Mouse (Mus musculus) thymus, postnatal 36 days (tissue): ENCODE data around the gene Oxld1.
"Not testable (repeated sequence)": the region's sequence is repeated elsewhere in the genome, so short reads cannot be mapped to it uniquely, and the experiment has no call there.

Experiments
- DNase-seq, 2 experiments: peaks; one replicate each; pipeline ENCODE4 v3.0.0; 2022; ENCODE audit warnings: mixed read lengths in 2 of 2

The Oxld1 gene

DNA sequence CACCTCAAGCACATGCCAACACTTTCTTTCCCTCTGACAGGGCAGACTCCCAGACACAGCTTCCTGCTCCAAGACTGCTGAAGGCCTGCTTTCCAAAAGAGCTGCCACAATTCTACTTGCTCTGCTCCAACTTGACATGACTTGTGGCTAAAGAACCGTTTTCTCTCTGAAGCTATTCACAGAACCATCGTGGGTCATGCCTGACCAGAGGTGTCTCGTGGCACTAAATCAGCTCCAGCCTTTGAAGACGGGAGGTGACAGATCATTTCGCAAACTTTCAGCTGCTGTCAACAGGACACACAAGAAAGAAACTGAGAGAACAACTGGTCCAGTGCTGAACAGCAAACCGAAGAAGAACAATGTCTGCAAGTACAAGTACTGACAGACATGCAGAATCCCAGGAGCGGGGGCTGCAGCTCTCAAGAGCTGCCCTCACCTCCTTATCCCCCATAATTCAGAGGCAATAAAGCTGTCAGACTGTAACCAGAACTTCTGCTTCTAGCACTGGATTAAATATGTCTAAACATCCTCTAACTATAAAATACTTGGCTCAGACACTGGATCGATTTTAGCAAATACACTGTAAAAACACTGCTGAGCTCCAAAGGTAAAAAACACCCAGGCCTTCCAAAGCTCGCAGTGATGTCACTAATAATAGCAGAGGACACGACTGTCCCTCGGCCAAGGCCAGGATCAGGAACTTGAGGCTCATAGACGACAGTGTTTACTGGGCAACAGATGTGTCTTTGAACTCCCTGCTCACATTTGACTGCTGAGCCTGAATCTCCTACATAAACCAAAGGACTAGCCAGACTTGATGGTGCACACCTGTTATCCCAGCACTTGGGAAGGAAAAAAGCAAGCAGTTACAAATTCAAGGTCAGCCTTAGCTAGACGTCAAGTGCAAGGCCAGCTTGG lies 35.0 kb downstream of the Oxld1 start:
- no peak for DNase-seq

DNA sequence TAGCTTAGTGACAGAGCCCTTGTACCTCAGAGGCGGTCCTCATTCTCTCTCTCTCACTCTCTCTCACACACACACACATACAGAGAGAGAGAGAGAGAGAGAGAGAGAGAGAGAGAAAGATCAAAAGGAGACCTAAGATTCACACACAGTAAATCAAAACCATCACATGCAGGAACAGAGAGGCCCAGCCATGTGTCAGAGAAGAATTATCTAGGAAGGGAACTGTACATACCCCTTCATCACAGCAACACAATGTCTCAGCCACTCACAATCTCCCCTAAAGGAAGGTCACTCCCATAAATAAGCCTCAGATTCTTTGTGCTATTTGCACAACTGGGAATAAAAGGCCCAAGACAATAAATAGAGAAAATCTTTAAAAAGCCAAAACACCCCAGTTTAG lies 39.3 kb downstream of the Oxld1 start:
- DNase-seq = no peak

DNA sequence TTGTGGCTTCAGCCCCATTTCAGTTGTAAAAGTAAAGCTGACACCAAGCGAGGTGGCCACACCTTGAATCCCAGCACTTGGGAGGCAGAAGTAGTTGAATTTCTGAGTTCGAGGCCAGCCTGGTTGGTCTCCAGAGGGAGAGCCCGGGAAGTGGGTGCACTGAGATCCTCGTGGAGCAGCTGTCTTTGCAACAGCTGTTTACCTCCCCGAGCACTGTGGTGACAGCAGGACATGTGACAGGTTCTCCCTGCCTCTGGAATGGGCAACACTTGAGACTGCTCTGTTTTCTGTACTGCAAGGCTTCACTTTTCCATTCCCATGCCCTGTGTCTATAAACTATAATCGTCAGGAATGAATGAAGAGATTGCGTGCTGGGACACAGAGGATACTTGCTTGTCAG lies 40.0 kb downstream of the Oxld1 start:
- DNase-seq = no peak

DNA sequence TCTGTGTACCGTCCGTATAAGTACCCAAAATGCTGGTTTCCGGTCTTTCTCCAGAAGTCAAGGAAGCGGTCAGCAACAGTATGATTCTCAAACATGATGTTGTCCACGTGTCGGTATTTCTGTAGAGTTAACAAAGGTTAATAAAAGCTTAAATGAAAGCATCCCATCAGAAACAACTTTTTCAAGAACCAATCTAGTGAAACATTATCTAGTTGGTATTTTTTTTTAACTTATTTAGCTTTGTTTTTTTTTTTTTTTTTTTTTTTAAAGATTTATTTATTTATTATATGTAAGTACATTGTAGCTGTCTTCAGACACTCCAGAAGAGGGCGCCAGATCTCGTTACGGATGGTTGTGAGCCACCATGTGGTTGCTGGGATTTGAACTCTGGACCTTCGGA lies 44.2 kb downstream of the Oxld1 start:
- not testable (repeated sequence) for DNase-seq
